1 mouse cellular context compared by ENCODE assay signal in the genomic region with DNA sequence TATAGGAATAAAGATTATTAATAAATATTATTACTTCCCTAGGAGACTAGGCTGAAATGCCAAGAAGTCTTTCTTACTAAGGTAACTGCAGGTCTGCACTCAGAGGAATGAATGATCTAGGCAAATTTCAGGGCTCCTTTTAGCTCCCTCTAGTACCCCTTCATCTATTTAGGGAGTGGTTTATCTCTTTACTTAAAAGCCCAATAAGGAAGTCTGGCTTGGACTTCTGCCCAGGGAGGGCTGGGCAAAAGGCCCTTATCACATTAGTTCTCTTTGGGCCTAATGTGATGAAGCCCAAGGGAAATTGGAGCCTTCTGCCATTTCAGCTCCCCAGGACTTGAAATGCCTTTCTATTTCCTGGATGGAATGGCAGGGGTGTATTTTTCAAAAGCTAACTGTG.
TF ChIP-seq lines count a peak whose summit lies in the region.

No protein-coding gene starts in this region.

TF ChIP-seq in MEL, 35 proteins besides CTCF, POLR2A, EP300 and RAD21 (continued from another document):
- no peak for TF ChIP-seq MXI1 (IDR thresholded peaks at IDR 0.05; ENCODE audit: low read depth, low read length)
